Mouse (Mus musculus): ENCODE measurements around the gene Id1. TPM values are rescaled to one million over a fixed set of nuclear protein-coding genes. Genes with fewer than 3 reads are reported as not detected.

Id1 gene
- polyA plus RNA-seq, 2 experiments = 184 to 444 TPM

DNA sequence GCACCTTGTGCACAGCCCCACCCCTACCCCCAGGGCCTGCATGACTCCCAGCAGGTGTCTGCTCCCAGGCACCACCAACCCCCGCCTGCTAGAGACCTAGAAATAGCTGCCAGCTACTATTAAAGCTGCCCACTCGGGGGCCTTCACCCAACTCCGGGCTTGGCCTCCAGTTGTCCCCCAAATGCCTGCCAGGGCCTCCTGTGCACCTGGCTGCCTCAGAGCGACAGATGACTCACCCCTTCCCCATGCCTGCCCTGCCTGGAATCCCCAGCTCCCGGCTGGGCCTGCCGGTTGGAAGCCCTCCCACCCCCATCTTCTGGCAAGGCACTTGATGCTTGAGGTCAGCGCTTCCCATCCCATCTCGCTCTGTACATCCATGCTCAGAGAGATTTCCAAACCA lies 35.3 kb upstream of the Id1 start:
- 77% methylated on average over 8 of the region's 8 CpGs for WGBS
- H3K4me2 ChIP-seq (replicated peaks; ENCODE audit: low read depth, low read length, severe bottlenecking) = no peak overlapping the region
- H3K27ac ChIP-seq (replicated peaks; ENCODE audit: low read depth, low read length) = no peak overlapping the region
- H3K9me3 ChIP-seq (ENCODE audit: control insufficient read depth, low read length) = no peaks in the 10 kb centered on the region
- peaks cover 98% of the 10 kb centered on the region for H3K36me3 ChIP-seq (ENCODE audit: control insufficient read depth, insufficient read depth, low read length)
- ATAC-seq (ENCODE audit: low FRiP score, low read depth) (no peak), DNase-seq (ENCODE audit: low spot score) (no peak)
- no peak for TF ChIP-seq POLR2A (IDR thresholded peaks at IDR 0.05; ENCODE audit: borderline replicate concordance, extremely low read depth, insufficient read depth, insufficient read length)
- no peak overlapping the region for H3K4me3 ChIP-seq (replicated peaks; ENCODE audit: low read length)
- H3K4me1 ChIP-seq (ENCODE audit: control insufficient read depth, insufficient read depth, low read length) = peaks cover 15% of the 10 kb centered on the region
- H3K9ac ChIP-seq (ENCODE audit: low read depth, low read length, severe bottlenecking) = no peak overlapping the region
- H3K27me3 ChIP-seq (ENCODE audit: control insufficient read depth, insufficient read depth, low read length) = no peaks in the 10 kb centered on the region

DNA sequence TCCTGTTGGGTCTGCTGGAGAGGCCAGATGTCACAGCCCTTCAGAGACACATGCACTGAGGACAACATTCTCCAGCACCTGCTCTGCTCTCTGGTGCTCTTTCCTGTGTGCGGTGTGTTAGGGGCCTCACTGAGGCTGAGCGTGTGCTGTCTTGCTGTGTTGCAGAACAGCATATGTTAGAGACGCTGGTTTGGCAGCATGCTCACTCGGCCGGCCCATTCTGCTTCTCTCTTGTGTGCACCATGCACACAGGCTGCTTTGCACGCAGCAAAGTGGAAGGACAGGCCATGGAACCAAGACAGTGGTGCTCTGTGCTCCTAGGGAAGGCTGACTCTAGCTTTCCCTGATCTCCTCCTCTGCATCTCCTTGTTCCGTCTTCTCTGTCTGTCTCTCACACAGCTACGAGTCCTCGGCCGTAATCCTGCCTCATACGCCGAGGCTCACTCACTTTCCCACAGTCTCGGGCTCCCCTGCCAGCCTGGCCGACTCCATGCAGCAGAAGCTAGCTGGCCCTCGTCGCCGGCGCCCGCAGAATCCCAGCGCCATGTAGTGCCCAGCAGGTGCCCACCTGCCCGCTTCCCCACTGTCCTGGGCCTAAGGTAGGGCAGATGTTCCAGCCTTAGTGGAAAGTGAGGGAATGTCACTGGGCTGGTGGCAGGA lies 32.3 kb upstream of the Id1 start:
- H3K36me3 ChIP-seq (ENCODE audit: control insufficient read depth, insufficient read depth, low read length) = peaks cover 76% of the 10 kb centered on the region
- 84% methylated on average over 21 of the region's 21 CpGs for WGBS

DNA sequence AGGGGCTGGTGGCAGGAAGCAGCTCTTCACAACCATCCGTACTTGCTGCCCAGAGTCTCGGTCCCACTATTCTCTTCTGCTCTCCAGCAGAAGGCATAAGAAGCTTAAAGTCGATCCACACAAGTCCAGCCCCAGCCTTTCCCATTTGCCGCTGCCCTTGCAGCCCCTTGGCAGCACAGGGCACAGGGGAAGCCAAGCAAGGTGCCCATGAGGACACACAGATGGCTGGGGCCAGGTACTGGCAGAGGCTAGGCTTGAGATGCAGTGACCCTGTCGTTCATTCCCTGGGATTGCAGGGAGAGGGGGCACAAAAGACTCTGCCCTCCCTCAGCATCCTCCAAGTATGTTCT lies 31.8 kb upstream of the Id1 start:
- 81% methylated on average over 5 of the region's 5 CpGs for WGBS
- Histone ChIP-seq H3K4me3 (replicated peaks; ENCODE audit: low read length) (no peak overlapping the region), H3K27ac (replicated peaks; ENCODE audit: low read depth, low read length) (no peak overlapping the region), H3K36me3 (ENCODE audit: control insufficient read depth, insufficient read depth, low read length) (peaks cover 71% of the 10 kb centered on the region), H3K4me1 (ENCODE audit: control insufficient read depth, insufficient read depth, low read length) (peaks cover 38% of the 10 kb centered on the region), H3K4me2 (replicated peaks; ENCODE audit: low read depth, low read length, severe bottlenecking) (no peak overlapping the region), H3K27me3 (ENCODE audit: control insufficient read depth, insufficient read depth, low read length) (no peaks in the 10 kb centered on the region), H3K9me3 (ENCODE audit: control insufficient read depth, low read length) (no peaks in the 10 kb centered on the region), H3K9ac (ENCODE audit: low read depth, low read length, severe bottlenecking) (no peak overlapping the region)
- ATAC-seq (ENCODE audit: low FRiP score, low read depth) (no peak), DNase-seq (ENCODE audit: low spot score) (no peak)
- TF ChIP-seq POLR2A (IDR thresholded peaks at IDR 0.05; ENCODE audit: borderline replicate concordance, extremely low read depth, insufficient read depth, insufficient read length) = no peak

More for the DNA sequence above, 32.3 kb upstream of the Id1 start:
- Histone ChIP-seq H3K9me3 (ENCODE audit: control insufficient read depth, low read length) (no peaks in the 10 kb centered on the region), H3K4me2 (replicated peaks; ENCODE audit: low read depth, low read length, severe bottlenecking) (no peak overlapping the region), H3K9ac (ENCODE audit: low read depth, low read length, severe bottlenecking) (no peak overlapping the region), H3K4me3 (replicated peaks; ENCODE audit: low read length) (no peak overlapping the region), H3K4me1 (ENCODE audit: control insufficient read depth, insufficient read depth, low read length) (peaks cover 38% of the 10 kb centered on the region), H3K27ac (replicated peaks; ENCODE audit: low read depth, low read length) (no peak overlapping the region), H3K27me3 (ENCODE audit: control insufficient read depth, insufficient read depth, low read length) (no peaks in the 10 kb centered on the region)
- ATAC-seq (ENCODE audit: low FRiP score, low read depth) (no peak), DNase-seq (ENCODE audit: low spot score) (no peak)
- no peak for TF ChIP-seq POLR2A (IDR thresholded peaks at IDR 0.05; ENCODE audit: borderline replicate concordance, extremely low read depth, insufficient read depth, insufficient read length)

DNA sequence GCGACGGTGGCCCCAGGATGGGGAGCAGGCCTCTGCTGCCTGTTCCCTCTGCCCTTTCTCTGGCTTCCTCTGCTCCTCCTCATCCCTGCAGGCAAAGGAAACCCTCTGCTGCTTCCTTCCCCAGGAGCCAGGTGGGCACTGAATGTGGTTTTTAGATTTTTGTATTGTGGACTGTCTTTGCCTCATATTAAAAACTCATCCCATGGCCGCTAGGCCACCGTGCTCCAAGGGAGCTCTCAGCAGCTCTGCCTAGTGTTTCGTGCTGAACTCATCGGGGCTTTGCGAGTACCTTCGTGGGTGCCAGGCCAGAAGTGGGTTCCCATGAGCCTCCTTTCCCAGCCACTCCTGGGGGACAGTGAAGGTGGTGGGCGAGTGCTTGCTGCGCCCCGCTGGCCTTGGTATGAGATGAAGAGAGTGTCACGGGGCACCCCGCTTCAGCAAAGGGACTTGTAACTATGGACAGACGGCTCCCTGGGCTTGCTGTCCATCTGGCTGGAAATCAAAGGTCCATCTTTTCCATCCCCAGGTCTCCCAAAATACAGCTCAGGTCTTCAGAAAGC lies 31.2 kb upstream of the Id1 start:
- peak overlapping the region; percentile 95 for H3K27ac ChIP-seq (replicated peaks; ENCODE audit: low read depth, low read length)
- 88% methylated on average over 14 of the region's 14 CpGs for WGBS
- no peak overlapping the region for H3K4me2 ChIP-seq (replicated peaks; ENCODE audit: low read depth, low read length, severe bottlenecking)
- H3K36me3 ChIP-seq (ENCODE audit: control insufficient read depth, insufficient read depth, low read length) = peaks cover 64% of the 10 kb centered on the region
- no peak for ATAC-seq (ENCODE audit: low FRiP score, low read depth)
- H3K9me3 ChIP-seq (ENCODE audit: control insufficient read depth, low read length) = no peaks in the 10 kb centered on the region
- no peak for TF ChIP-seq POLR2A (IDR thresholded peaks at IDR 0.05; ENCODE audit: borderline replicate concordance, extremely low read depth, insufficient read depth, insufficient read length)
- peaks cover 38% of the 10 kb centered on the region for H3K4me1 ChIP-seq (ENCODE audit: control insufficient read depth, insufficient read depth, low read length)
- H3K27me3 ChIP-seq (ENCODE audit: control insufficient read depth, insufficient read depth, low read length) = no peaks in the 10 kb centered on the region
- H3K4me3 ChIP-seq (replicated peaks; ENCODE audit: low read length) = no peak overlapping the region
- no peak overlapping the region; the same call in none of the 2 replicates for H3K9ac ChIP-seq (ENCODE audit: low read depth, low read length, severe bottlenecking)
- DNase-seq (ENCODE audit: low spot score) = no peak

DNA sequence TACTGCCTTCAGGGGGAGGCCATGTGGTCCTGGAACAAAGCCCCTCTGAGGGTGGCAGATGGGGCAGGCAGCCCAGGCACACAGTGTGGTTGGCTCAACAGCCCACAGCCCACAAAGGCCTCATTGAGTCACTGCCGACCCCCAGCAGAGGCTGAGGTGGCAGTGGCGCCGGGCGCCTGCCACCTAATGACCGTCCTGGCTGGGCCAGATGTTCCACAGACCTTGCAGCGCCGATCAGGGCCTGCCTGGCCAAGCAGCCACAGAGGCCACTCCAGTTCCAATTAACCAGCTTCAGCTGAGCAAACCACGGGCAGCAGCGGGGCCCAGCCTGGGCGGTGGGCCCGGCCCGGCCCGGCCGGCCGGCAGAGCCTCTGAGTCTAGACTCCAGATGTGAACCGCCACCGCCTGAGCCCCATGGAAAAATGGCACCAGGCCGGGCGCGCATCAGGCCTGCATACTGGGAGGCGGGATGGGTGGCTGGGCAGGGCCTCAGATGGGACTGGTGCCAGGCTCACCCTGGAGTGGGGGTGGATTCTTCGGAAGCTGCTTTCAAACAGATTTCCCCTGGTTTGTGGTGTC lies 30.0 kb upstream of the Id1 start:
- Histone ChIP-seq H3K9me3 (ENCODE audit: control insufficient read depth, low read length) (no peaks in the 10 kb centered on the region), H3K9ac (ENCODE audit: low read depth, low read length, severe bottlenecking) (peak overlapping the region; percentile 29), H3K27me3 (ENCODE audit: control insufficient read depth, insufficient read depth, low read length) (no peaks in the 10 kb centered on the region), H3K4me2 (replicated peaks; ENCODE audit: low read depth, low read length, severe bottlenecking) (peak overlapping the region; percentile 20; the same call in 1 of the 2 replicates), H3K4me3 (replicated peaks; ENCODE audit: low read length) (0 out of 2 replicates have a peak overlapping the region, but pooled peaks have one; percentile 1), H3K36me3 (ENCODE audit: control insufficient read depth, insufficient read depth, low read length) (peaks cover 52% of the 10 kb centered on the region), H3K27ac (replicated peaks; ENCODE audit: low read depth, low read length) (peak overlapping the region; percentile 95), H3K4me1 (ENCODE audit: control insufficient read depth, insufficient read depth, low read length) (peaks cover 38% of the 10 kb centered on the region)
- WGBS = 23% methylated on average over 11 of the region's 22 CpGs
- ATAC-seq (ENCODE audit: low FRiP score, low read depth) (peak; percentile 71), DNase-seq (ENCODE audit: low spot score) (peak; percentile 79)
- TF ChIP-seq POLR2A (IDR thresholded peaks at IDR 0.05; ENCODE audit: borderline replicate concordance, extremely low read depth, insufficient read depth, insufficient read length) = no peak
